Mouse (Mus musculus) liver, postnatal 0 days (tissue): ENCODE results near the gene Wwc1.

Experiments
- CTCF ChIP-seq: sonication (generic); IDR thresholded peaks from 2 replicates; pipeline ENCODE4 v1.5.1; 2016; ENCODE audit warnings: antibody characterized with exemption, low read depth
- EP300 ChIP-seq: IDR thresholded peaks from 2 replicates; pipeline ENCODE4 v1.6.1; 2016; ENCODE audit warnings: antibody characterized with exemption, low read depth, mild to moderate bottlenecking

DNA sequence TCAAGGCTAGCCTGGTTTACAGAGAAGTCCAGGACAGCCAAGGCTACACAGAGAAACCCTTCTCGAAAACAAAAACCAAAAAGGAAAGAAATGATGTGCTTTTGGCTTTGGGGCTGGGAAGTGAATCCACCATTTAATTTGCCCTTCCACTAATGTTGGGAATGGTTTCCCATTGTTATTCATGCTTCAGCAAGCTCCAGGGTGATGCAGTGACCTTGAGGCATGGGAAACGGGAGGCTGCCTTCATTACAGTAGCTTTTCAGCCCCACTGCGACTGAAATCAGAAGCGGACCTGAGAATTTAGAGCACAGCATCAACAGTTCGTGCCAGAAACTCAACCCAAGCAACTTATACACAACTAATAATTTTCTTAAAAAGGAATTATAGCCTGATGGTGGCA, 179.0 kb downstream of the Wwc1 start:
- TF ChIP-seq CTCF (no peak), EP300 (no peak)
